Mouse (Mus musculus): ENCODE results near the gene Fblim1. TPM values are rescaled to one million over a fixed set of nuclear protein-coding genes. Genes with fewer than 3 reads are reported as not detected.
"Not testable (repeated sequence)": the region's sequence is repeated elsewhere in the genome, so short reads cannot be mapped to it uniquely, and the experiment has no call there.

The Fblim1 gene
- polyA plus RNA-seq, 1 experiment: 8.4 TPM

GRCm38 (mm10) chr4:141564660-141565059 is 41.2 kb downstream of the Fblim1 start:
- H3K4me3 ChIP-seq (ENCODE audit: extremely low read depth, insufficient read depth, insufficient read length): no peak overlapping the region
- no peaks in the 10 kb centered on the region for H3K36me3 ChIP-seq (ENCODE audit: control insufficient read depth, insufficient read depth, low read length)
- 80% methylated on average over 3 of the region's 3 CpGs for WGBS
- DNase-seq (ENCODE audit: low read depth in 1 of 2, low spot score in 2 of 2): no peak
- H3K27me3 ChIP-seq (ENCODE audit: control insufficient read depth, insufficient read depth, low read length): no peaks in the 10 kb centered on the region
- H3K27ac ChIP-seq (ENCODE audit: insufficient read depth, low read length): no peak overlapping the region
- no peak for TF ChIP-seq CTCF (IDR thresholded peaks at IDR 0.05; ENCODE audit: extremely low read depth, insufficient read depth, insufficient read length, insufficient replicate concordance)
- no peak for TF ChIP-seq POLR2A (IDR thresholded peaks at IDR 0.05; ENCODE audit: low read depth, low read length)
- H3K4me1 ChIP-seq (ENCODE audit: control insufficient read depth, insufficient read depth, insufficient read length): no peaks in the 10 kb centered on the region

DNA sequence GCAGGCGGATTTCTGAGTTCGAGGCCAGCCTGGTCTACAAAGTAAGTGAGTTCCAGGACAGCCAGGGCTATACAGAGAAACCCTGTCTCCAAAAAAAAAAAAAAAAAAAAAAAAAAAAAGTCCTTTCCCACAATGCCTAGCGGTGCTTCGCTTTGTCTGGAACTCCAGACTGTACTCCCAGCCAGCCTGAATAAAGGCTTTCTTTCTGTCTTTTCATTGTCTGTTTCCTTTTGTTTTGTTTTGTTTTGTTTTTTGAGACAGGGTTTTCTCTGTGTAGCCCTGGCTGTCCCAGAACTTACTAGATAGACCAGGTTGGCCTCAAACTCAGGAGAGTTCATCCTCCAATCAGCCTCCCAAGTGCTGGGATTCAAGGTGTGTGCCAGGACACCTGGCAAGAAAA is 41.7 kb downstream of the Fblim1 start:
- Histone ChIP-seq H3K4me1 (ENCODE audit: control insufficient read depth, insufficient read depth, insufficient read length) (no peaks in the 10 kb centered on the region), H3K27me3 (ENCODE audit: control insufficient read depth, insufficient read depth, low read length) (no peaks in the 10 kb centered on the region), H3K4me3 (ENCODE audit: extremely low read depth, insufficient read depth, insufficient read length) (no peak overlapping the region), H3K27ac (ENCODE audit: insufficient read depth, low read length) (no peak overlapping the region), H3K36me3 (ENCODE audit: control insufficient read depth, insufficient read depth, low read length) (no peaks in the 10 kb centered on the region)
- DNase-seq (ENCODE audit: low read depth in 1 of 2, low spot score in 2 of 2): no peak
- 93% methylated on average over 4 of the region's 4 CpGs for WGBS
- TF ChIP-seq POLR2A (IDR thresholded peaks at IDR 0.05; ENCODE audit: low read depth, low read length): no peak
- no peak for TF ChIP-seq CTCF (IDR thresholded peaks at IDR 0.05; ENCODE audit: extremely low read depth, insufficient read depth, insufficient read length, insufficient replicate concordance)

DNA sequence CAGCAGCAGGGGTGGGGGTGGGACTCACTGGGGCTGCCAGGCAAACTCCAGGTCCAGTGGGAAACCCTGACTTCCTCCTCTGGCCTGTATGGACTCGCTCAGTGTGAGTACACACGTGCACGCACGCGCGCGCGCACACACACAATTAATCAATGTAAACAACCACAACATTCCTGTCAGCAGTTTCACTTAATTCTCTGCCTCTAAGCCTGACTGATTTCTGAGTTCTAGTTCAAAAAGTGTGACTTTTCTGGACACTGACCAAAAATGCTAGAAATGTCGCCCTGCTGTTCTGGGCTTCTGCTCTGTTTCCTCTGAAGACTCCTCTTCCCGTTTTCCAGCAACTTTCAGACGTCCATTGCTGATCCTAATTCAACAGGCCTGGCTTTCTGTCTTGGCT is 43.6 kb downstream of the Fblim1 start:
- no peak overlapping the region for H3K4me3 ChIP-seq (ENCODE audit: extremely low read depth, insufficient read depth, insufficient read length)
- no peaks in the 10 kb centered on the region for H3K27me3 ChIP-seq (ENCODE audit: control insufficient read depth, insufficient read depth, low read length)
- peaks cover 3% of the 10 kb centered on the region; the same call in 1 of the 2 replicates for H3K4me1 ChIP-seq (ENCODE audit: control insufficient read depth, insufficient read depth, insufficient read length)
- H3K27ac ChIP-seq (ENCODE audit: insufficient read depth, low read length): no peak overlapping the region
- 91% methylated on average over 11 of the region's 11 CpGs for WGBS
- no peaks in the 10 kb centered on the region for H3K36me3 ChIP-seq (ENCODE audit: control insufficient read depth, insufficient read depth, low read length)
- TF ChIP-seq POLR2A (IDR thresholded peaks at IDR 0.05; ENCODE audit: low read depth, low read length): no peak
- TF ChIP-seq CTCF (IDR thresholded peaks at IDR 0.05; ENCODE audit: extremely low read depth, insufficient read depth, insufficient read length, insufficient replicate concordance): no peak
- no peak for DNase-seq (ENCODE audit: low read depth in 1 of 2, low spot score in 2 of 2)

- not testable (repeated sequence) for H3K27me3 ChIP-seq (ENCODE audit: control insufficient read depth, insufficient read depth, low read length); H3K4me3 ChIP-seq (ENCODE audit: extremely low read depth, insufficient read depth, insufficient read length); H3K36me3 ChIP-seq (ENCODE audit: control insufficient read depth, insufficient read depth, low read length); H3K27ac ChIP-seq (ENCODE audit: insufficient read depth, low read length); H3K4me1 ChIP-seq (ENCODE audit: control insufficient read depth, insufficient read depth, insufficient read length); DNase-seq (ENCODE audit: low read depth in 1 of 2, low spot score in 2 of 2)
- 92% methylated on average over 5 of the region's 5 CpGs for WGBS
Observed at GRCm38 (mm10) chr4:141561331-141561919, 44.5 kb downstream of the Fblim1 start.

- Histone ChIP-seq H3K4me3 (ENCODE audit: extremely low read depth, insufficient read depth, insufficient read length) (peak overlapping the region; percentile 55), H3K27me3 (ENCODE audit: control insufficient read depth, insufficient read depth, low read length) (no peaks in the 10 kb centered on the region), H3K27ac (ENCODE audit: insufficient read depth, low read length) (peak overlapping the region; percentile 68), H3K36me3 (ENCODE audit: control insufficient read depth, insufficient read depth, low read length) (no peaks in the 10 kb centered on the region), H3K4me1 (ENCODE audit: control insufficient read depth, insufficient read depth, insufficient read length) (peaks cover 3% of the 10 kb centered on the region; the same call in 1 of the 2 replicates)
- WGBS: 4% methylated on average over 9 of the region's 9 CpGs
- no peak for TF ChIP-seq POLR2A (IDR thresholded peaks at IDR 0.05; ENCODE audit: low read depth, low read length)
- peak; percentile 91; the same call in 1 of the 2 replicates for TF ChIP-seq CTCF (IDR thresholded peaks at IDR 0.05; ENCODE audit: extremely low read depth, insufficient read depth, insufficient read length, insufficient replicate concordance)
- peak in 1 of 2 experiments; percentile 83 for DNase-seq (ENCODE audit: low read depth in 1 of 2, low spot score in 2 of 2)
Observed at GRCm38 (mm10) chr4:141559898-141560263, 46.0 kb downstream of the Fblim1 start.

GRCm38 (mm10) chr4:141559131-141559897 is 46.6 kb downstream of the Fblim1 start:
- Histone ChIP-seq H3K27ac (ENCODE audit: insufficient read depth, low read length) (peak overlapping the region; percentile 76), H3K27me3 (ENCODE audit: control insufficient read depth, insufficient read depth, low read length) (no peaks in the 10 kb centered on the region), H3K4me3 (ENCODE audit: extremely low read depth, insufficient read depth, insufficient read length) (peak overlapping the region; percentile 55), H3K36me3 (ENCODE audit: control insufficient read depth, insufficient read depth, low read length) (no peaks in the 10 kb centered on the region), H3K4me1 (ENCODE audit: control insufficient read depth, insufficient read depth, insufficient read length) (peaks cover 3% of the 10 kb centered on the region; the same call in 1 of the 2 replicates)
- TF ChIP-seq CTCF (IDR thresholded peaks at IDR 0.05; ENCODE audit: extremely low read depth, insufficient read depth, insufficient read length, insufficient replicate concordance) (no peak), POLR2A (IDR thresholded peaks at IDR 0.05; ENCODE audit: low read depth, low read length) (no peak)
- DNase-seq (ENCODE audit: low read depth in 1 of 2, low spot score in 2 of 2): peak; percentile 71 to 90
- under 1% methylated on average over 30 of the region's 30 CpGs for WGBS

DNA sequence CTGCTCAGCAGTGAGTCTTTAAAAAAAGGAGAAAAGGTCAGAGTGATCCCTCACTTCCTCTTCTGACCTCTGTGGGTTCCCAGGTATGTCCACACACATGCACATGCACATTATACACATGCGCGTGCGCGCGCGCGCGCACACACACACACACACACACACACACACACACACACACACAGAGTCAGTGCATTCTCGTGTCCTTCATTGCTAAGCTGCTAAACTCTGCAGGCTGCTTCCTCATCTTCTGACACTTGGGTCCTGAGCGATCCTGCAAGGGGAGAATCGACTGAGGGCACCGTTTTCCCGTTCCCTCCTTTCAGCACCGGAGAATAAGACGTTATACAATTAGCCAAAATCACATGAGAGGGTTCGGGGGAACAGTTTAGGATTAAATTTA is 47.2 kb downstream of the Fblim1 start:
- WGBS: 5% methylated on average over 16 of the region's 16 CpGs
- Histone ChIP-seq H3K27ac (ENCODE audit: insufficient read depth, low read length) (peak overlapping the region; percentile 76), H3K36me3 (ENCODE audit: control insufficient read depth, insufficient read depth, low read length) (no peaks in the 10 kb centered on the region), H3K4me3 (ENCODE audit: extremely low read depth, insufficient read depth, insufficient read length) (peak overlapping the region; percentile 38; the same call in 1 of the 2 replicates), H3K27me3 (ENCODE audit: control insufficient read depth, insufficient read depth, low read length) (no peaks in the 10 kb centered on the region), H3K4me1 (ENCODE audit: control insufficient read depth, insufficient read depth, insufficient read length) (peaks cover 3% of the 10 kb centered on the region; the same call in 1 of the 2 replicates)
- TF ChIP-seq CTCF (IDR thresholded peaks at IDR 0.05; ENCODE audit: extremely low read depth, insufficient read depth, insufficient read length, insufficient replicate concordance) (no peak), POLR2A (IDR thresholded peaks at IDR 0.05; ENCODE audit: low read depth, low read length) (no peak)
- peak in 1 of 2 experiments; percentile 16 for DNase-seq (ENCODE audit: low read depth in 1 of 2, low spot score in 2 of 2)

DNA sequence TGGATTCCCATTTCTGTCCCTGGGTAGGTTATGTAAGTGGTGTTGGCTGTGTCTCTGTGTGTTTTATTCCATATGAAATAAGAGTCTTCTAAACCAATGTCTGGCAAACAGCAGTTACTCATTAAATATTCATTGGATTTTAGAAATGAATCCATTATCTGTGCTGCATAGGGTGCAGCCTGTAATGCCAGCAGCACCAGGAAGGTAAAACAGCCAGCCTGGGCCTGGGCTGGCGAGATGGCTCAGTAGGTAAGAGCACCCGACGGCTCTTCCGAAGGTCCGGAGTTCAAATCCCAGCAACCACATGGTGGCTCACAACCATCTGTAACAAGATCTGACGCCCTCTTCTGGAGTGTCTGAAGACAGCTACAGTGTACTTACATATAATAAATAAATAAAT is 49.7 kb downstream of the Fblim1 start:
- 87% methylated on average over 6 of the region's 6 CpGs for WGBS
- not testable (repeated sequence) for DNase-seq (ENCODE audit: low read depth in 1 of 2, low spot score in 2 of 2); H3K27ac ChIP-seq (ENCODE audit: insufficient read depth, low read length); H3K4me3 ChIP-seq (ENCODE audit: extremely low read depth, insufficient read depth, insufficient read length); H3K27me3 ChIP-seq (ENCODE audit: control insufficient read depth, insufficient read depth, low read length); H3K36me3 ChIP-seq (ENCODE audit: control insufficient read depth, insufficient read depth, low read length)
- H3K4me1 ChIP-seq (ENCODE audit: control insufficient read depth, insufficient read depth, insufficient read length): peaks cover 11% of the 10 kb centered on the region; the same call in 1 of the 2 replicates

DNA sequence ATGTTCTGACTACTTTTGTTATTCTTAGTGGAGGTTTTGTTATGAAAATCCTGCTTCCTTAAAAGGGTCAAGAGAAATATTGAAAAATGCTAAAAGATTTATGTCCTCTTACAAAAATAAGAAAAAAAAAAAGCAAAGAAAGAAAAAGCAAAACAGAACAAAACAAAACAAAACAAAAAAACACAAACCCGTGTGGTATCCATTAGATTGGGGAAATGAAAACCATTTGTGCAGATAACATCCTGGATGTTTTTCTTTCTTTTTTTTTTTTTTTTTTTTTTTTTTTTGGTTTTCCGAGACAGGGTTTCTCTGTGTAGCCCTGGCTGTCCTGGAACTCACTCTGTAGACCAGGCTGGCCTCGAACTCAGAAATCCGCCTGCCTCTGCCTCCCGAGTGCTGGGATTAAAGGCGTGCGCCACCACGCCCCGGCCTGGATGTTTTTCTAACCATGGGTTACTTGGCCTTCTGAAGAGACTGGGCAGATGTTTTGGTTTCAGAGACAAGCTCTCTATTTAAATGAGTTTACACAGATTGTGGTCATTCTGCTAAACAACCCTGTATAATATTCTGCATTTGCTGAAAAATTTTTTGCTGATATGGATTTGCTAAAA is 51.5 kb downstream of the Fblim1 start:
- H3K36me3 ChIP-seq (ENCODE audit: control insufficient read depth, insufficient read depth, low read length); H3K4me3 ChIP-seq (ENCODE audit: extremely low read depth, insufficient read depth, insufficient read length); H3K27me3 ChIP-seq (ENCODE audit: control insufficient read depth, insufficient read depth, low read length); H3K27ac ChIP-seq (ENCODE audit: insufficient read depth, low read length); DNase-seq (ENCODE audit: low read depth in 1 of 2, low spot score in 2 of 2): not testable (repeated sequence)
- peaks cover 11% of the 10 kb centered on the region; the same call in 1 of the 2 replicates for H3K4me1 ChIP-seq (ENCODE audit: control insufficient read depth, insufficient read depth, insufficient read length)
- 93% methylated on average over 8 of the region's 9 CpGs for WGBS

All from spleen, adult 2 months (tissue).